Mouse (Mus musculus): ENCODE results near the gene Ccdc60. TPM values are rescaled to one million over a fixed set of nuclear protein-coding genes. Genes with fewer than 3 reads are reported as not detected.

Ccdc60 gene
- total and polyA plus RNA-seq, 3 experiments = not detected

GRCm38 (mm10) chr5:116288183-116288582, 602 bp downstream of the Ccdc60 start:
- no peaks in the 10 kb centered on the region for H3K4me1 ChIP-seq (ENCODE audit: control insufficient read depth in 1 of 2, insufficient read depth in 2 of 2, low read length in 2 of 2)
- no peaks in the 10 kb centered on the region for H3K9me3 ChIP-seq (replicated peaks; ENCODE audit: insufficient read depth, low read length)
- no peak overlapping the region for H3K27ac ChIP-seq (ENCODE audit: control insufficient read depth, low read depth, low read length)
- H3K9ac ChIP-seq (ENCODE audit: control insufficient read depth, low read depth, low read length, poor library complexity, severe bottlenecking) = no peak overlapping the region
- no peaks in the 10 kb centered on the region for H3K27me3 ChIP-seq (ENCODE audit: control insufficient read depth in 1 of 2, insufficient read depth in 2 of 2, low read length in 2 of 2)
- H3K4me3 ChIP-seq (ENCODE audit: control insufficient read depth in 1 of 2, insufficient read depth in 1 of 2, low read depth in 2 of 2, low read length in 2 of 2) = no peak overlapping the region
- TF ChIP-seq MEF2A (IDR thresholded peaks at IDR 0.05; ENCODE audit: extremely low read depth, insufficient replicate concordance, low read depth, low read length, poor library complexity, severe bottlenecking) (no peak), BHLHE40 (IDR thresholded peaks at IDR 0.05; ENCODE audit: borderline replicate concordance, low read depth, low read length) (no peak), POLR2A (IDR thresholded peaks at IDR 0.05; ENCODE audit: control insufficient read depth in 1 of 2, insufficient read depth in 1 of 2, low read depth in 1 of 2, low read length in 2 of 2, poor library complexity in 1 of 2) (no peak), NELFE (IDR thresholded peaks at IDR 0.05; ENCODE audit: low read depth, low read length) (no peak), ZC3H11A (IDR thresholded peaks at IDR 0.05; ENCODE audit: low read depth, low read length) (no peak), EP300 (IDR thresholded peaks at IDR 0.05; ENCODE audit: low read depth in 1 of 2, low read length in 2 of 2) (no peak), UBTF (IDR thresholded peaks at IDR 0.05; ENCODE audit: borderline replicate concordance, insufficient read depth, low read depth, low read length) (no peak), TBP (IDR thresholded peaks at IDR 0.05; ENCODE audit: low read depth, low read length) (no peak), POLR2AphosphoS2 (IDR thresholded peaks at IDR 0.05; ENCODE audit: low read length) (no peak), MAZ (IDR thresholded peaks at IDR 0.05; ENCODE audit: low read depth, low read length) (no peak), MAFK (IDR thresholded peaks at IDR 0.05; ENCODE audit: borderline replicate concordance, low read depth, low read length) (no peak), GABPA (IDR thresholded peaks at IDR 0.05; ENCODE audit: low read depth, low read length) (no peak), TCF12 (IDR thresholded peaks at IDR 0.05; ENCODE audit: low read depth, low read length) (no peak), POLR2AphosphoS5 (IDR thresholded peaks at IDR 0.05; ENCODE audit: borderline replicate concordance, low read depth, low read length) (no peak), ETS1 (IDR thresholded peaks at IDR 0.05; ENCODE audit: low read depth, low read length) (no peak), SIN3A (IDR thresholded peaks at IDR 0.05; ENCODE audit: low read length) (no peak)
- no peaks in the 10 kb centered on the region for H3K36me3 ChIP-seq (ENCODE audit: control insufficient read depth in 1 of 2, insufficient read depth in 2 of 2, low read length in 2 of 2)
- H3K79me2 ChIP-seq (ENCODE audit: control insufficient read depth, insufficient read depth, low read length, poor library complexity) = no peaks in the 10 kb centered on the region
- no peak for DNase-seq (ENCODE audit: low read depth, low spot score)

- no peak for TF ChIP-seq MAX (IDR thresholded peaks at IDR 0.05; ENCODE audit: low read length)
- no peak for TF ChIP-seq JUND (IDR thresholded peaks at IDR 0.05; ENCODE audit: low read depth, low read length)
- TF ChIP-seq CHD1 (IDR thresholded peaks at IDR 0.05; ENCODE audit: low read depth, low read length) = no peak
- no peak for TF ChIP-seq TAL1 (IDR thresholded peaks at IDR 0.05; ENCODE audit: low read length)
- TF ChIP-seq RAD21 (IDR thresholded peaks at IDR 0.05; ENCODE audit: low read depth, low read length) = no peak
- TF ChIP-seq MAZ (IDR thresholded peaks at IDR 0.05; ENCODE audit: low read depth, low read length) = no peak
- no peak for TF ChIP-seq POLR2A (IDR thresholded peaks at IDR 0.05; ENCODE audit: control insufficient read depth in 1 of 2, insufficient read depth in 1 of 2, low read depth in 1 of 2, low read length in 2 of 2, poor library complexity in 1 of 2)
- TF ChIP-seq SIN3A (IDR thresholded peaks at IDR 0.05; ENCODE audit: low read length) = no peak
- no peak for TF ChIP-seq USF2 (IDR thresholded peaks at IDR 0.05; ENCODE audit: borderline replicate concordance in 1 of 2, insufficient read depth in 1 of 2, low read depth in 1 of 2, low read length in 2 of 2)
- no peak for TF ChIP-seq MYC (IDR thresholded peaks at IDR 0.05; ENCODE audit: low read depth, low read length)
- no peak overlapping the region for H3K4me3 ChIP-seq (ENCODE audit: control insufficient read depth in 1 of 2, insufficient read depth in 1 of 2, low read depth in 2 of 2, low read length in 2 of 2)
- DNase-seq (ENCODE audit: low read depth, low spot score) = no peak
- no peaks in the 10 kb centered on the region for H3K9me3 ChIP-seq (replicated peaks; ENCODE audit: insufficient read depth, low read length)
- H3K9ac ChIP-seq (ENCODE audit: control insufficient read depth, low read depth, low read length, poor library complexity, severe bottlenecking) = no peak overlapping the region
- H3K4me1 ChIP-seq (ENCODE audit: control insufficient read depth in 1 of 2, insufficient read depth in 2 of 2, low read length in 2 of 2) = no peaks in the 10 kb centered on the region
- no peaks in the 10 kb centered on the region for H3K27me3 ChIP-seq (ENCODE audit: control insufficient read depth in 1 of 2, insufficient read depth in 2 of 2, low read length in 2 of 2)
- no peaks in the 10 kb centered on the region for H3K79me2 ChIP-seq (ENCODE audit: control insufficient read depth, insufficient read depth, low read length, poor library complexity)
- no peaks in the 10 kb centered on the region for H3K36me3 ChIP-seq (ENCODE audit: control insufficient read depth in 1 of 2, insufficient read depth in 2 of 2, low read length in 2 of 2)
- H3K27ac ChIP-seq (ENCODE audit: control insufficient read depth, low read depth, low read length) = no peak overlapping the region
Observed at GRCm38 (mm10) chr5:116285532-116286176, 3.1 kb downstream of the Ccdc60 start.

Data from MEL (cell line).